Mouse (Mus musculus) E14TG2a.4 (cell line): ENCODE measurements around the gene Ppm1f.
"Not testable (repeated sequence)": the region's sequence is repeated elsewhere in the genome, so short reads cannot be mapped to it uniquely, and the experiment has no call there.

ENCODE experiments used
- H3K27me3 ChIP-seq: 2 replicates; pipeline ENCODE4 v1.6.1; 2014; ENCODE audit warnings: low read length, control low read depth; ENCODE audit not compliant: insufficient read depth
- H3K36me3 ChIP-seq: 2 replicates; pipeline ENCODE4 v1.6.1; 2014; ENCODE audit warnings: low read length, control low read depth; ENCODE audit not compliant: insufficient read depth
- H3K4me1 ChIP-seq: replicated peaks from 2 replicates; pipeline ENCODE4 v1.6.1; 2014; ENCODE audit warnings: low read depth, low read length, control low read depth
- H3K4me3 ChIP-seq: replicated peaks from 2 replicates; pipeline ENCODE4 v1.5.1; 2014; ENCODE audit warnings: mild to moderate bottlenecking, low read length
- H3K9me3 ChIP-seq: 2 replicates; pipeline ENCODE4 v1.6.1; 2014; ENCODE audit warnings: low read length, control low read depth
- CTCF ChIP-seq: conservative IDR thresholded peaks from 2 replicates; pipeline ENCODE4 v1.5.1; 2014; ENCODE audit warnings: low read length
- NANOG ChIP-seq: IDR thresholded peaks from 2 replicates; pipeline ENCODE4 v1.6.1; 2014; ENCODE audit warnings: borderline replicate concordance, low read length, mixed read lengths
- POU5F1 ChIP-seq: IDR thresholded peaks from 2 replicates; pipeline ENCODE4 v1.6.1; 2014; ENCODE audit warnings: low read length, borderline replicate concordance

Gene Ppm1f

DNA sequence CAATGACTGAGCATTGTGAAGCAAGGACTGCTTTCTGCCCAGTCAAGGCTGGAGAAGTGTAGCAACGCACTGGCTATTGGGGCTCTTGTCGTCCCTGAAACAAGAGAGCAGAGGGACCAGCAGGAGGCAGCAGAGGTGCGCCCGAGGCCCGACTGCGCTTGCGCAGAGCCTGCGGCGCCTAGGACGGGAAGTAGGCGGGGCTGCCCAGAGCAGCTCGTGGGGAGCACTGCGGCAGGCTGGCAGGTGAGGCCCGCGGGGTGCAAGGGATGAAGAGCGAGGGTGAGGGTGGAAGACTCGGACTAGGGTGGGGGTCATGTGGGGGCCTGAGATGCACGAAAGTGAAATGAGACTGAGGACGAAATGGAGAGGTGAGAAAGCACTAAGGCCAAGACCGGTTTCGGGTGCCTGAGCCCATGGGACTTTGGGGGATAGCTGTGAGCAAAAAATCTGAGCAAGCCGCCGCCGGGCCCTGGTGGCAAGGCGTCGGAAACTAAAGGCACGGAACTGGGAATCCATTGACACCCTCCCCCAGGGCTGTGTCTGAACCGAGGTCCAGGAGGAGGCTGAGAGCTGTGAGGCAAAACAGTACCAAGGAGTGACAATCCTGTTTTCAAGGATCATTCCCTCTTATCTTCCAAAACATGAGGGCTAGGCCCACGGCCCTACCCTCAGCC, at the start of gene Ppm1f:
Ppm1f (plus strand) TSS at position 88 of the 674 bp plus-strand sequence.
- Histone ChIP-seq H3K36me3 (peaks cover 77% of the 10 kb centered on the region), H3K4me3 (peak within 1 kb of the TSS; percentile 85), H3K9me3 (no peaks in the 10 kb centered on the region), H3K4me1 (peaks cover 68% of the 10 kb centered on the region), H3K27me3 (no peaks in the 10 kb centered on the region)
- peak; percentile 55 for TF ChIP-seq CTCF
- no peak for TF ChIP-seq NANOG

DNA sequence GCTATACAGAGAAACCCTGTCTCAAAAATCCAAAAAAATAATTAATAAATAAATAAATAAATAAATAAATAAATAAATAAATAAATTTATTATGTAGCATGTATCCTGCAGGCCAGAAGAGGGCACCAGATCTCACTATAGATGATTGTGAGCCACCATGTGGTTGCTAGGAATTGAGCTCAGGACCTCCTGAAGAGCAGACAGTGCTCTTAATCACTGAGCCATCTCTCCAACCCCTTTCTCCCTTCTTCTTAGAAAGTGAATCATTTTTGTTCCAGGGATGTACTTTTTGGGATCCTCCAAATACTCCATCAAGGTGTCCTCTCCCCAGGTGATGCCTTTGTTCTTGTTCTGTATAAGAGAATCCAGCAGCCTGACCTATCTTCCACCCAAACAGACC, 47.1 kb upstream of the Ppm1f start:
- peak; percentile 19; the same call in 1 of the 2 replicates for TF ChIP-seq CTCF
- no peak for TF ChIP-seq NANOG
- Histone ChIP-seq H3K27me3 (no peaks in the 10 kb centered on the region), H3K4me1 (no peaks in the 10 kb centered on the region), H3K4me3 (no peak overlapping the region), H3K36me3 (no peaks in the 10 kb centered on the region), H3K9me3 (no peaks in the 10 kb centered on the region)

DNA sequence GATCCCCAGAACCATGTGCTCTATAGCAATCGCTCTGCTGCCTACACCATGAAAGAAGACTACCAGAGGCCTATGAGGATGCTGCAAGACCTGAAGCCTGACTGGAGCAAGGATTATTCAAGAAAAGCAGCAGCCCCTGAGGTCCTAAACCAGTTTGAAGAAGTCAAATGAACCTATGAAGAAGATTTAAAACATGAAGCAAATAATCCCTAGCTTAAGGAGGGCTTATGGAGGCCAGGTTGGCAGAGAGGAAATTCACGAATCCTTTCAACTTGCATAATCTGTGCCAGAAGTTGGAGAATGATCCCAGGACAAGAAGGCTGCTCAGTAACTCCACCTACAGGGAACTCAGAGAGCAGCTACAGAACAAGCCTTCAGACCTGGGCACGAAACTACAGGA, 43.9 kb upstream of the Ppm1f start:
- peaks cover 23% of the 10 kb centered on the region for H3K4me1 ChIP-seq
- TF ChIP-seq POU5F1 (no peak), CTCF (peak; percentile 15; the same call in 1 of the 2 replicates), NANOG (no peak)
- H3K4me3 ChIP-seq = no peak overlapping the region
- H3K36me3 ChIP-seq = no peaks in the 10 kb centered on the region
- no peaks in the 10 kb centered on the region for H3K27me3 ChIP-seq
- H3K9me3 ChIP-seq = no peaks in the 10 kb centered on the region

DNA sequence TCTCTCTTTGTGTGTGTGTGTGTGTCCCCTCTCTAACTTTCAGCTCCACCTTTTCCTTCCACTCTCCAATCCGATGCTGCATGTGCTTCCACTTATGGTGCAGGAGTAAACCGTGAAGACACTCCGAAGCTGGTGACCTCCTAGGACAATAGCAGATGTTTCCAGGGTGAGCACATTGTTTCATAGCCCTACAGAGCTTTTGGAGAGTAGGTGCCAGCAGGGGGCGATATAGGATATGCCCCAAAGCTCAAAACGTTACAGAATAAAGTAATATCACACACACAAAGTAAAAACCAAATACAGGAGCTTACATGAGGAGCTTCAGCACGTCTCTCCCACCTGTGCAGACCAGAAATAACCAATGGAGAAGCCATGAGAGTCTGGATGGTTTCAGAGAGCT, 41.4 kb upstream of the Ppm1f start:
- H3K36me3 ChIP-seq = no peaks in the 10 kb centered on the region
- peaks cover 34% of the 10 kb centered on the region for H3K4me1 ChIP-seq
- peak; percentile 74 for TF ChIP-seq CTCF
- TF ChIP-seq POU5F1 = no peak
- H3K27me3 ChIP-seq = no peaks in the 10 kb centered on the region
- H3K4me3 ChIP-seq = no peak overlapping the region
- H3K9me3 ChIP-seq = no peaks in the 10 kb centered on the region

DNA sequence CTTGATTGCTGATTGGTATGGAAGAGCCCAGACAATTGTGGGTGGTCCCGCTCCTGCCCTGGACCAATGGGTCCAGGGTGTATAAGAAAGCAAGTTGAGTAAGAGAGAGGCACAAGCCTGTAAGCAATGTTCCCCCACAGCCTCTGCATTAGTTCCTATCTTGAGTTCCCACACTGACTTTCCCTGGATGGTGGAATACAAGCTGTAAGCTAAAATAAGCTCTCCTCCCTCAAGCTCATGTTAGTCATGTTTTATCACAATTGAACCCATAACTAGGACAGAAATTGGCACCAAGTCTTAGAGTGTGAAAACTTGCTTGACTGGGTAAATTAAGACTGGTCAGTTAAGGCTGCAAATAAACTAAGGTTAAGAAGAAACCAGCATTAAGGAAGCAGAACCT, 40.7 kb upstream of the Ppm1f start:
- TF ChIP-seq CTCF (no peak), POU5F1 (no peak), NANOG (no peak)
- H3K9me3 ChIP-seq = no peaks in the 10 kb centered on the region
- peaks cover 34% of the 10 kb centered on the region for H3K4me1 ChIP-seq
- no peaks in the 10 kb centered on the region for H3K36me3 ChIP-seq
- no peak overlapping the region for H3K4me3 ChIP-seq
- H3K27me3 ChIP-seq = no peaks in the 10 kb centered on the region

DNA sequence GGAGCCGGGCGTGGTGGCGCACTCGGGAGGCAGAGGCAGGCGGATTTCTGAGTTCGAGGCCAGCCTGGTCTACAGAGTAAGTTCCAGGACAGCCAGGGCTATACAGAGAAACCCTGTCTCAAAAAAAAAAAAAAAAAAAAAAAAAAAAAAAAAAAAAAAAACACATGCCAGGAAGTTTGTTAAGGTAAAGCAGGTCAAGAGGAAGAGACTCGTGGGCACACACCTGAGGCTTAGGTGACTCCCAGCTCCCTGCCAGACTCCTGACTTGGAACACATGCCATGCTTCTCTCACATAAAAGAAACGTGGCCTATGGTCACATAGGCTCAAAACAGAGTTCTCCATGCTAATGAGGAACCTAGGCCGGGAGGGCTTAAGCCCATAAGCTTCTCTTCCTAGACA, 40.2 kb upstream of the Ppm1f start:
- H3K27me3 ChIP-seq, H3K4me3 ChIP-seq, H3K9me3 ChIP-seq, H3K36me3 ChIP-seq: not testable (repeated sequence)
- peaks cover 34% of the 10 kb centered on the region for H3K4me1 ChIP-seq

DNA sequence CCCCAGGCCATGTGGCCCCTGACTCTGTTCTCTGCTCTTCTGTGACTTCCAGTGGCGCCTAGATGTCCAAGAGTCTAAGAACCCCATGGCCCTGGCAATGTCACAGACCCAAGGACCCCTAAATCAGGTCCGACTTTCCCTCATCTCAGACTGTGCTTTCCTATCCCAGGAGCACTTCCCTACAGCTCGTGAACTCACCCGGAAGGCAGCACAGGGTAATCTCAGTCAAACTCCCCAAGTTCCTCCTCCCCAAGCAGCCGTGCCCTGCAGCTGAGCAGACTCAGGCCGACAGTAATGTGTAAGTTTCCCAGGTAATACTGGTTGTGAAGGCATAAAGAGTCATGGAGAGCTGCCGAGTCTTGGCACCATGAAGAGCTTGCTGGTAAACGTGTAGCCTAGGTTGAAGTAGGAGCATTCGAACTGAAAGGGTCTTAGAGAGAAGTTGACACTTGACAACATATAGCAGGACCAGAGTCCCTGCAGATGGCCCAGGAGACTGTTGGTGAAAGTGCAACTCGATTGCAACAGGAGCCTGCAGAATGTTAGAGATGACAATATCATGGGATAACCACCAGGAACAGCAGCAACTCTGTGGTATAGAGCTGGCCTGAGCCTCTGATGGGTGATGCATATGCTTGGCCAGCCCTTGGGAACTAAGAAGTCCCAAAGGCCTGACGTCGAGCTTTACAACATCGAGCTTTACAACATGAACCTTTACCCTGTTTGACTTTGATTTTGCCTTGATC, 39.4 kb upstream of the Ppm1f start:
- Histone ChIP-seq H3K4me3 (no peak overlapping the region), H3K9me3 (no peaks in the 10 kb centered on the region), H3K4me1 (peaks cover 34% of the 10 kb centered on the region), H3K36me3 (no peaks in the 10 kb centered on the region), H3K27me3 (no peaks in the 10 kb centered on the region)
- TF ChIP-seq NANOG (no peak), POU5F1 (no peak), CTCF (no peak)

DNA sequence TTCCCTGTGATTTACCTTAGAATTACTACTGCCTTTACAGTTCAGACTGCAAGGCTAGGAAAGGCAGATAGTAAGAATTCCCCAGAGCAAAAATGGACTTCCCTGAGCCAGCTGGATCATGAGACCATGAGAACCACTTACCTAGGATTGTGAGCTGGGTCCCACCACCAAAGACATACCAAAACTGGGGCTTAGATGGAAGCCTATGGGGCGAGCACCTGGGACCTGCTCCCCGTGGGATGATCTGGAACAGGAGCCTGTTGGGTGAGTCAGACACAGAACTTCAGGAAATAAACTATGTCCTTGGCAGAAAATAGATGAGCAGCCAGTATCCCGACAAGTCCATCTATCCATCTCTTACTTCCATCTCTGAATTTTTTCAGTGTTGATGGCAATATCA, 34.0 kb upstream of the Ppm1f start:
- H3K36me3 ChIP-seq = peaks cover 3% of the 10 kb centered on the region
- H3K4me1 ChIP-seq = peaks cover 51% of the 10 kb centered on the region
- H3K4me3 ChIP-seq = no peak overlapping the region
- no peaks in the 10 kb centered on the region for H3K9me3 ChIP-seq
- TF ChIP-seq CTCF (no peak), NANOG (no peak), POU5F1 (no peak)
- no peaks in the 10 kb centered on the region for H3K27me3 ChIP-seq

DNA sequence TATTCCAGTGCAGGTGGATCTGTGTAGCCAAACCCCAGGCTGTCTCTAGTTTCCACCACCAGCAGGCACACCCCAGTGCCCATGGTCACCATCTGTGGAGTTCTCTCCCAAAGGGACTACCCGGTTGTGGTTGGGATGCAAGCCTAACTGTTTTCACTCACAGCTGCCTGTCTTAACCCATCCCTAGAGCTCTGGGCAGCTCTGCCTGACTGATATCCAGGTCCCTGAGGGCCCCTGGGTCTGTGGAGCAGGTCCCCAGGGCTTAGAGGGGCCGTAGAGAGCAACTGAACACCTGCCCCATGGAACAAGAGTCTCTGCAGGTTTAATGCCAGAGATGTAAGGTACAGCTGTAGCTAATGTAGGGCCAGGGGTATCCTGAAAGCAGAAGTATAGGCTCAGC, 32.3 kb upstream of the Ppm1f start, which contains the start of gene Igll1:
Igll1 (minus strand) TSS at position 8 of the 400 bp plus-strand sequence.
- no peaks in the 10 kb centered on the region for H3K27me3 ChIP-seq
- peaks cover 3% of the 10 kb centered on the region for H3K36me3 ChIP-seq
- H3K9me3 ChIP-seq = no peaks in the 10 kb centered on the region
- H3K4me1 ChIP-seq = peaks cover 59% of the 10 kb centered on the region
- no peak for TF ChIP-seq CTCF
- H3K4me3 ChIP-seq = no peak within 1 kb of the TSS
